Mouse (Mus musculus): Measurements from ENCODE around the gene Pdcl3. TPM values are rescaled to one million over a fixed set of nuclear protein-coding genes. Genes with fewer than 3 reads are reported as not detected.
A peak's percentile ranks its signal among the peaks of the same experiment; 100 is the strongest.

Pdcl3 gene
- 100 to 1,000 TPM; 152 to 169 TPM for polyA plus RNA-seq (2017; shearing (Covaris generic))

DNA sequence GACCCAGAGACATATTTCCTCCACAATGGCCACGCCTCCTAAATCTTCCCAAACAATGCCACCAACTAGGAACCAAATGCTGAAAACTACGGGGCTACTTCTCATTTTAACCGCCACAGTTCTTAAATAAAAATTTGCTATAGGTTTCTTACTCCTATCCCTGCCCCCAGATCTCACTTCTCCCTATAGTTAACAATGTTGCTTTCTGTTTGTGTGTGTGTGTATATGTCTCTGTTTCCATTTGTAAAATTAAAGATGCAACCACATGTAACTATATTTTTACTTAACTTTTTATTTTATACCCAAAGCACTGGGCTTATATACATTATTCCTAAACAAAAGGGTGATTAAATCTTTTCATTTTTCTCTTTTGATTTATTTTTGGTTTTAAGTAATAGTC, at the start of gene Pdcl3:
TSS of gene Pdcl3 (plus strand) at position 301 of the 400 bp plus-strand sequence.
- no peak for ATAC-seq

DNA sequence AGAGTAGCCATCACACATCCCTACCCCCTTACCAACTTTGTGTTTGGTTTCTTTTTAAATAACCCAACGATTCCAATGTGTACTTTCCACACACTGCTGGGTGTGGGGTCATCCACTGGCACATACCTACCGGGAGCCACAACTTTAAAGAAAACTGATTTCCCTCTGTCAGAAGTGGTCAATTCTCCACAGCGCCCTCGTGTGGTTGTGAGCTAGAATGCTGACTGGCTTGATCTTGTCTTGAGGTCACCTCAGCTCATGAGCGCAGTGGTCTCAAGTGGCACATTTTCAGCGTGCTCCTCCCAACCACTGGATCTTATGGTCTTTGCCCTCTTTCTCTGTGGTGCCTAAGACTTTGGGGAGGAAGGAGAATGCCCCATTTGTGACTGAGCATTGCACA, 48.6 kb upstream of the Pdcl3 start:
- no peak for ATAC-seq

DNA sequence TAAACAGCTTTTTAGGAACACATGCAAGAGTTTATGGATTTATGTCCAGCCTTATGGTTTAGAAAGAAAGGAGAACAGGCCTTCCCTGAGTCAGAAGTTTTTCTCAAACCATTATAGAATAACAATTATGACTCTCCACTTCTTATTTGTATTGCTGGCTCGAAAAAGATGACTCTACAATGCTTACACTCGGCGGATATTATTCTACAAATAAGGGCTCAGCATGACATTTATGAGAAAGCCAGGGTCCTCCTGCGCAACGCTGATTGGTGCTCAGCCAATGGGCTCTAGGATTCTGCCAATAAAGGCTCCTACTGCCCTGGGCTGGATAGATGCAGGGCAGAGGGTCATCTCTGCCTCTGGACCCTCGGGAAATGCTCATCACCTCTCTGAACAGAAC, 46.6 kb upstream of the Pdcl3 start, which contains the start of gene Nms:
TSS of gene Nms (plus strand) at position 301 of the 400 bp plus-strand sequence.
- no peak for ATAC-seq

DNA sequence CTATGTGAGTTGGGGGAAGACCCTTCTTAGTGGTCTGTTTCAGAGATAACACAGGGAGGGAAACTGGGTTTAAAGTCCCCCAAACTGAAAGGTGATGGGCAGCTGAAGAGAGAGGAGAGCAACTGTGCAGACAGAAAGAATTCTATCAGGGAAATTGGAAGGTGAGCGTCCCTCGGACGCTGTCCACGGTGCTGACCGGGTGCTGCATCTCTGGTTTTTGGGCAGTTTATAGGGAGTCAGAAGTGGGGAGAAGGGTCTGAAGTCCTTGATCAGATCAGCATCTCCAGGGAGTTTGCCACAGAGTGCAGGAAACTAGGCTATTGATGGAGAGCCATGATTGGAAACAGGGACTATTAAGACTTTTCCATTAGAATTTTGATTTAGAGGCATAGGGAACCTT, 45.8 kb upstream of the Pdcl3 start:
- no peak for ATAC-seq

DNA sequence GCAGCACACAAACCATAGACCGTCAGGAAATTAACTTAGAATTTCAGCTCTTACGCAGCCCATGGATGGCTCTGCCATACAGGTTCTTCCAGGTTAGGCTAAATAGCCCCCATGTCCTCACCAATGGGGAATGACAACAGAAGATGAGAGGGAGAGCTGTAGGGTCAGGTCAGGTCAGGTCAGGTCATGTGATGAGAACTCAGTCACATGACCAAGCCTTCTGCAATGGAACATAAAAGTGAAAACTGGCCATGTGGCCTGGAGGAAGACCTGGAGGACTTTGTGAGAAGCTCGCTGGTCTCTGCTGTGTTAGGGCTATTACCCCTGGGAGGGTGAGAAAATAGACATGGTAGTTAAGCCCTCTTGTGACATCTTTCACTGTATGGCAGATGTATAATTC, 29.0 kb upstream of the Pdcl3 start:
- ATAC-seq, result no peak

DNA sequence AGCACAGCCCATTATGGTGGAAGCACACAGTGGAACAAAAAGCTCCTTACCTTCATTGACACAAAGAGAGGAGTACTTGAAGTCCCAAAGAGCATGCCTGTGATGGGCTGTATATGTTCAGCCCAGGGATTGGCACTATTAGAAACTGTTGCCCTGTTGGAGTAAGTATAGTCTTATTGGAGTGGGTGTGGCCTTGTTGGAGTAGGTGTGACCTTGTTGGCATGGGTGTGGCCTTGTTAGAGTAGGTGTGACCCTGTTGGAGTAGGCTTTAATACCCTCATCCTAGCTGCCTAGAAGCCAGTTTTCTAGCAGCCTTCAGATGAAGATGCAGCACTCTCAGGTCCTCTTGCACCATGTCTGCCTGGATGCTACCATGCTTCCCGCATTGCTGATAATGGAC, 16.3 kb upstream of the Pdcl3 start:
- ATAC-seq, result no peak

DNA sequence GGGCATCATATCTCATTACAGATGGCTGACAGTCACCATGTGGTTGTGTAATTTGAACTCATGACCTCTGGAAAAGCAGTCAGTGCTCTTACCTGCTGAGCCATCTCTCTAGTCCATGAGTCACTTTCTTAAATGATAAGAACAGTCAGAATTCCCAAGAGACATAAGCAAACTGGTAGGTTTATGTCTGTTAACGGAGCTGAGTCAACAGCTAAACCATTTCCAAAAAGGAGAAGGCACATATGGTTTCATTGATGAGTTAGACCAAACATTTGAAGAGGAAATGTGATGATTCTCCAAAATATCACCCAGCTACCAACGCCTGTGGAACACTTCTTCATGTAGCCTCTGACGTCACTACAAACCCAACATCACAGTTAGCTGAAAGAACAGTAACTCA, 13.7 kb upstream of the Pdcl3 start:
- no peak for ATAC-seq

DNA sequence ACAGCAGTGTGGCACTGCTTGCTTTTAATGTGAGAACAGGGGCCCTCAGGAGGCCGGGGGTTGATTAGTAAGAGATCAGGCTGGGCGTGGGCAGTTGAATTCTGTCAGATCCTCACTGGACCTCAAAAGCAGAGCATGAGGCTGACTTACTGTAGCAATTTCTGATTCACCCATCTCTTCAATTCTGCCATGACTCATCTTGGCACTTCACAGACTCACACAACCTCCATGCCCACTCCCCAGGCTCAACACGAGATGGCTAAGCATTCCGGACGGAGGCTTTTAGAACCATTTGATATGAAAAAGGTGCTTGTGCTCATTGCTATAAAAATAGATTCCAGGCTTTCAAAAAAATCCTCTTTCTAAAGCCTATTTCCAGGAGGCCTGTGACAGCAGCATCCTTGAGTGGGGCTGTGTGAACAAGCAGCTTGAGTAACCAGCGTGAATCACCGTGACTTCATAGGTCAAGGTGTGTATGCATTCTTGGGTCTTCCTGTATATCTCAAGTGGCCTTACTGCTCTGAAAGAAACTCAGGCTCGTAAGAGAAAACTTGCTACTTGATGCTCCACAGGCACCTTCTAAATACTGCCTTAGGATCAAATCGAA, 12.3 kb upstream of the Pdcl3 start:
- no peak for ATAC-seq

DNA sequence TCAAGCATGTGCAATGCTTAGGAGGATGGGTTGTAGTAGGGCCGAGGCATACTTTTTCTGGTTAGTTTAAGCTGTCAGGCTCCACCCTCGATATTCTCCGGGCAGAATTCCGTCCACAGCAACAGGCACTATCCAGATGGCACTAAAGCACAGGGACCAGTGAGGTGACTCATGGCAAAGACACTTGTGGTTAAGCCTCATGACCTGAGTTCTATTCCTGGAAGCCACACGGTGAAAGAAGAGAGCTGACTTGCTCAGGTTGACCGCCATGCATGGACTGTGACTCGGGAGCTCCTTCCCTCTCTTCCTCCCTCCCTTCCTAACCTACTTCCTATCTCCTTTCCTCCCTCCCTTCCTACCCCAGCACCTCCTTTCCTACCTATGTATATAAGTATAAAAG, 5.5 kb upstream of the Pdcl3 start:
- ATAC-seq, result no peak

DNA sequence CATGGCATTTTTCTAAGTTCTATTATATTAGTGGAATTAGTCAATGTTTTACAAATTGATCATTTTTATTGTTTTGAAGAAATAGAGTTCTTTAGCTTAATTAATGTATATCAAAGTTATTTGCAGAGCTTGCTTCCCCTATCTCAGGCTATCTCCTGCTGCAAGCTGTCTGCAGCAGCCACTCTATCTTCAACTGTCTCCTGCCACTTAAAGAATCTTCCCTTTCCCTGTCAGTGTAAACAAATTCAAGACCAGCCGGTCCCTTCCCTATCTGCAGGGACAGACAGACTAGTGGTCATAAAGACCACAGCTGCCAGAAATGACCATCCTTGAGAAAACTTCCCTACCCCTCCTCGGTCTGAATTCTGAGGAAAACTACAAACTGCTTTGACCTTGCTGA, 1.5 kb upstream of the Pdcl3 start:
- ATAC-seq, result no peak

DNA sequence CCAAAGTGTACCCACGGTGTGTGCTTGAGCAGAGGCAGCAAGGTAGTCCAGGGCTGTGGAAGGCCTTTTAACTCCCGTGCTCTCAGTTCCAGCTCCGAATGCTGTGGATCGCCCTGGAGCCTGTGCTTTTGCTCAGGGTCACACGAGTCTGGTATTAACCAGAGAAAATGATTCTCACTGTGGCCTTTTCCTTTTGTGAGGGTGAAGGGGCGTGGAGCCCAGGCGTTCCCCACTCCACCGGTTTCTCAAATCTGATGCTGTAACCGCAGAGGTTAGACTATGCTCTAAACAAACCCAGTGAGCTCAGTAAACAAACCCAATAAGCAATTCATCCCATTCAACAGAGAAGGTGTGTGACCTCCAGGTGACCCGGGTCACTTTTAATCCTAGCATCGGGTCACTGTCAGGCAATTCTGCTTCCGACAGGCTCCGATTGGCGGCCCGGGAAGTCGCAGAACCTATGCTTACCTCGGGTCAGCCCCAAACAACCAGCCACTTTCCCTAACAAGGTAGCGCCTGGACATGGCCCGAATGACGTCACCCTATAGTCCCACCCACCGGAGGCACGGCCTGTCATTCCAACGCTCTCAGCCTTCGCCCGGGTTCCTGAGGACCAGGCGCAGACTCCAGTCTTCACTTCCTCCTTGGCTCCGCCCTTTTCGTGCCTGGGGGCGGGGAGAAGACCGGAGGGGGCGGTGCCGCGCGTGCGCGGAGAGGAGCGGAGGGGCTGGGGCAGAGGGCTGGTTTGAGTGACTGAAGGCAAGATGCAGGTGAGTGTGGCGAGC, 1.9 kb downstream of the Pdcl3 start:
- ATAC-seq, result peak; percentile 97

DNA sequence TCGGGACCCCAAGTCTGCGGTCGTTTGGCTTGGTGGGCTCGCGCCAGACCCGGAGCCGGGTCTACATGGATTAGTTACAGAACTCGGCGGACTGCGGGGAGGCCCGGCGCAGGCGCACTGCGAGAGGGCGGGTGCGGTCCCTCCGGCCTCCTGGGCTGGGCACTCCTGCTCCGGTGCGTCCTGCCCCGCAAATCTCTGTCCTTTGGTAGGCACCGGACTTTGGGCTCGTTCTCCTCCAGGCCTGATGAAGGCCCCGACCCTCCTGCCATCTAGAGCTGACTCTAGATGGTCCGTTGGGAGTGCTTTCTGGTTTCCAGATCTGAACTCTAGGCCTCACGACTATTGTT, 2.4 kb downstream of the Pdcl3 start:
- peak; percentile 42 for ATAC-seq

DNA sequence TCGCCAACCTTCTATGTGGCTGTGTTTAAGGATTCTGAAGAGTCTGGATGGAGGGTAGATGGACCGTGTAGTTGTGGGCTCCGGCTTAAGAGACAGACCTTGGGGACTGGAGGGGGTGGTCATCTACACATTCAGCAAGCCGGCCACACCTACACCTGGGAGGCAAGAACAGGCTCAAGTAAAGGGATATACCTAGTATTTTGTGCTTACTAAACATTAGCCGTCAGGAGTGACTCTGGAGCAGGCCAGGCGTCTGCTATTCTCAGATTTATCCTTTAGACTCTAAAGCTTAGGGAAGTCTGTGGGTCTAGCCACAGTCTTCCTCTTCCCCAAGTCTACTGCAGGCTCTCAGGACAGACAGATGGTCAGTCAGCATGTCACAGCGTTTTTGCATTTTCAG, 2.9 kb downstream of the Pdcl3 start:
- no peak for ATAC-seq

DNA sequence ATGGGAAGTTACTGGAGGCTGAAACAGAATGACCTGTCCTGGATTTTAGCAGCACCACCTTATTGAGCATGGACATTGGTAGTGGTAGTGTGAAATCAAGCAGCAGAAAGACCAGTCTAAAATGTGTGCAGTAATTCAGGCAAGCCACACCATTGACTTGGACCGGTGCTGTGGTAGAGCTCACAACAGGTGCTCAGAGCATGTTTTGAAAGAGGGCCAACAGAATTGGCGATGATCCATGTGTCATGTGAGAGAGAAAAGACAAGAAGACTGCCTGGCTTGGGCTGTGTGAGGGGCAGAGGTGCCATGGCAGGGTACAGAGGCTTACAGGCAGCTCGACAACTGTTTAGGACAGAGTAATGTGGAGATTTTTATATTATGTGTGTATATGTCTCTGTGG, 7.0 kb downstream of the Pdcl3 start:
- no peak for ATAC-seq

DNA sequence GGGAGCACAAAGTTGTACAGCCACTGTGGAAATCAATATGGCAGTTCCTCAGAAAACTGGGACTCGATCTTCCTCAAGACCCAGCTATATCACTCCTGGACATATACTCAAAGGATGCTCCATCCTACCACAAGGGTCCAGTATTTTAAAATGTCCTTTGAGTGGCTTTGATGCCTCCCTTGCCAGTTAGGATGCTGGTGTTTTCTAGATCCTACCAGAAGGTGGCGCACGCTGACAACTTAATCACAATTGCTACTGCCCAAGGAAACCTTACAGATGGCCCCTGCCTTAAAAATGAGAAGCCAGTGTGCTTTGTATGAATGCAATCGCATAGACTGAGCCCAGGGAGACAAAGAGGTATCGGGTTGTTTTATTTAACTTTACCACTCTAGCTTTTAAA, 15.7 kb downstream of the Pdcl3 start:
- ATAC-seq, result no peak

DNA sequence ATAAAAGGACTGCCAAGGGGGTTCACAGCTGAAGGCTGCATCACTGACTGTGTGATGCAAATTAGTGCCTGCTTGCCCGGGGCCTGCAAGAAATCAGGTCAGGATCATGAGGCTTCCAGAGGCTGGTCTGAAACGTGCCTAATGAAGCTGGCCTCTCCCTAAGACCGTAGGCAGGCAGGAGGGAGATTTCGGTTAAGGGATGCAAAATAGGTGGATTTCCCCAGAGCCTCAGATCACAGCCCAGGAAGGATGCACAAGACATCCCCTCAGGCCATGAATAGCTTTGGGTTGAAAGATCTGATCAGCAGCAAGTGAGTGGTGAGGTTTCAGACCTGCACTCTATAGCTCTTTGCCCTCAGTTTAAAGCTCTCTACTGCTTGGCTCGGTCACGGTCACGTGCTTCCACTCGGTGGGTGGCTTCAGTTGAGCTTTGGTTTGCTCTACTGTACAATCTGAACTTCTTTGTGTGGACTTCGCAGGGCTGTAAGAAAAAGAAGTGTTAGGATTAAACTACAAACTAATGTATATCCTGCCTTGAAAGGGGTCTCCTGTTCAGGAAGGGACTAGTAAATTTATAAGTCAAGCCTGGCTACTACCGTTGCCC, 20.4 kb downstream of the Pdcl3 start:
- ATAC-seq, result no peak

DNA sequence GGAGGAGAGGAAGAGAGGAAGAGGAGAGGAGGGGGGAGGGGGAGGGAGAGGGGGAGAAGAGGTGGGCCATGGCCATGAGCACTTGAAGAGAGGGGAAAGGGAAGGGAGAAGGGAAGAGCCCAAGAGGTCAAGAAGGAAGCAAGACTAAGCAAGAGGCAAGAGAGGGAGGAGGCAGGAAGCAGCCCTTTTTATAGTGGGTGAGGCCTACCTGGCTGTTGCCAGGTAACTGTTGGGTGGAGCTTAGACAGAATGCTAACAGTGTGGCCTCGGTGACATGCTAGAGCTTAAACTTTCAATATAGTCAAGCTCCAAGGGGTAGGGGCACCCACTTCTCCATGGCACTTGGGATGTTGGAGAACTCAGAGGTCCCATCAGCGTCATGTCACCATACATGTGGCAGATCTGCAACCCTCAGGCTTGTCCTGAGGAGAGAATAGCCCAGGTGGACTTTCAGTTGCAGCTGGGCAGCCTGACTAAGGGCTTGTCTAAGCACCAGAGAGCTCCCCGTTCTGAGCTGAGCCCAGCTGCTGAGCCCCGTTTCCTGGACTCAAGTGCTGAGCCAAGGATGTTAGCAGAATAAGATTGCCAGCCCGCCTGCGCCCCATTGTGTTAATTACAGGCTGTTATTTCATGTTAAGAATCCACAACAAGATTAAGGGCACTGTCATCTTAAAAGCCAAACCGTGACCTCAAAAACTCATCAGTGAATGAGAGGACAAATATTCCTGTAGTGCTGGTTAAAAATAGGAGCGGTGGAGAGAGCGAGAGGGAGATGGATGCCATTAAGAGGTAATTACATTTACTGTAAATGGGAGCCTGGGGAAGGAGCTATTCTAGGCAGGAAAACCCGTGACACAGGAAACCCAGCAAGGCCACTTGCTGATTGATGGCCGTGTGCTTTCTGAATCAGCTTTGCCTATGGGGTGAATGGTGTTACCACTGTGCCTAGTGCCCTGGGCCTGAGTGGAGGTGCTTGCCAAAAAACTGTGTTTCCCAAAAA, 21.7 kb downstream of the Pdcl3 start:
- ATAC-seq, result no peak

DNA sequence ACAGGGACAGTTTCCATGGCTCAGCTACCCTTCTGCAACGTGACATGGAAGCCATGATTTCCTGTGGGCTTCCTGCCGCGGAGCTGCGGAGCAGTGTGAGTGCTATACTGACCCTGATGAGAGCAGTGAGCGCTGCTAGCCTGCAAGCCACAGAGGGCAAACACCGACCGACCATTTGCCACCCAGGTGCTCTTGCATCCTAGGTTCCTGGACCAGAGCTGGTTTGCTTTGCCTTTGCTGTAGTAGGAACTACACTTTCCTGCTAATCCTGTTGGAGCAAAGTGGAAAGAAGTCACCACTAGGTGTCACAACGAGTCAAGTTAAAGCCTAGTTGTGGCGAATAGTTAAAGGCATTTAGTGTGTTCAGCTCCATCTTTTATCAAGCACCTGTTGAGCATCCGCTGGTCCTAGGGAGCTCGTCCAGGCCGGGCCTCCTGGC, 25.2 kb downstream of the Pdcl3 start:
- ATAC-seq, result peak; percentile 77

DNA sequence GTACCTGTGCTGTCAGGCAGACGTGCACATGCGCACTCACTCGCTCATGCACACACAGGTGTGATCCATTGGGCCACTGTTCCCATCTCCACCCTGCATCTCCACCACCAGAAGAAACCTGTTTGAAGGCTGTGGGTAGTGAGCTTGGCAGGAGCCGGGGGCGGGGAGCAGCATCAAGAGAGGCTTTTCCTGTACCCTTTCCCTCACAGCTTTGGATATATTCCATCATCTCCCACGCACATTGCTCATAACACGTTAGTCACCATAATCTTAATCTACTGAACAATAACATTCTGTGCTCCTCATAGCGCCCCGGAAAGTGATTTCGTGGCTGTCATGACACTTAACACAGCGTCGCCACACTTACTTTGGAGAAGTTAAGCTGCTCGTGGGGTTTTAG, 27.2 kb downstream of the Pdcl3 start:
- no peak for ATAC-seq

DNA sequence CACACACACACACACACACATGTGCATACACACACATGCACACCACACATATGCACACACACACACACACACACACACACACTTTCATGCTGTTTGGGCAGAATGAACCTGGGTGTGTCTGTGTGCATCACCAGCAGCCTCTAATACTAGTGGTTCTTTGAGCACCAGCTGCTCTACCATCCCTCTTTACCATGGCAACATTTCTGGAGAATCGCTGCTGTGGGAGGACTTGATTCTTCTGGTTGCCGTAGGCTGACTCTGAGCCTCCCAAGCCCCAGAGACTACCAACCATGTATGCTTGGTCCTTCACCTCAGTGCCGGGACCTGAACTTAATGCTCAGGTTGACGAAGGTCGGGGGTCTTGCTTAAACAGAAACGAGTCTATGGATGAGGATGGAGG, 28.4 kb downstream of the Pdcl3 start:
- ATAC-seq, result no peak

DNA sequence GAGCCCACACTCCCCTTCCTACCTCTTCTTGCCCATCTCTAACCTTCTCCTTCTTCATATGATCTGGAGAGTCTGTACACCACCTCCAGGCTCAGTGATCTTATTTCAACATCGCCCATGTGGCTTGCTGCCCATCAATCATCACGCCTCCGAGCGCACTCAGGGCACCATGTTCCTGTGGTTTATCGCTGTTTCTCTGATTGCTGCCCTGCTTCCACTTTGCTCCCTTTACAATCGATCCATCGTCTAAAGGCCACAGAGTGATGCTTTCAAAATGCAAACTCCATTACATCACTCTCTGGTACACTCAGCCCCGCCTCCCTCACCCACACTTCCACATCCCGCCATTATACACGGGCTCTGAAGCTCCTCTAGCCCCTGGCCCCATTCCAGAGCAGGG, 30.1 kb downstream of the Pdcl3 start:
- ATAC-seq, result no peak

DNA sequence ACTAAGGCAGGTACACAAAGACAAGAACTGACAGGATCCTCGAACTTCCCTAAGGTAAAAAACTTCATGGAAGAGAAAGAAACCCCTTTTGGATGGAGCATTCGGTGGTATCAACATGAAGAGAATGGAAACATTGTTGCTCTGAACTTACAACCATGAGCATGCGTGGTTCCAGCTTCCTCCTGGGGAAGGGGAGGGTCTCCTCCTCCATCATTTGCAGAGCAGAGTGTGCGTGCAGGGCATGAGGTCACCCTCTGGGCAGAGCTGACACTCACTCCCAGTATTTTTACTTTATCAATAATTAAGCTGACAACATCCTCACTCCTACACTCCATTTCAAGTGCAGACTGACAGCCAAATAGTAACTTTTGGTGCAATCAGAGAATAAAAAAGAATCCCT, 32.5 kb downstream of the Pdcl3 start:
- no peak for ATAC-seq

DNA sequence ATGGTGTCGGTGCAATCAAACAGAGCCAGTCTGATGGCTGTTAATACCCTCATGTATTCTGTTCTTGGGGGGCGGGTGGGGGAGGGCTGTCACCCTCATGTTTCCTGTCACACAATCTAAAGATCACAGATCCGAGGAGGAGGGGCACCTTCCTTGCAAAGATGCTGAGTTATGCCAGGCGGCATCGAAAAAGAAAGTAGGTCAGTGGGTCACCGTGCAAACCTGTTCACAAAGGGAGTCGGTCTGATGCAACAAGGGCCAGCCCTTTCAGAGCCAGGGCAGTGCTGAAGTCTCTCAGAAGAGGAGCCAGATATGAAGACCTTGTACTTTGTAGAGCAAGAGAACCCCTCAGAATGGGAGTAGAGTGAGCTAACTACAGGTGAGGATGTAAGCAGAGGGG, 39.7 kb downstream of the Pdcl3 start:
- ATAC-seq, result peak; percentile 53

Data from activated CD4-positive, CD25-positive, alpha-beta regulatory T cell, adult 4 months (primary cell).